Mouse (Mus musculus) v-Abl transformed pro-B cells (cell line): ENCODE results near the gene C2cd4a.

Experiments used
- in situ Hi-C, 2 experiments: fragments of 400-800 bp; cut with MboI; formaldehyde crosslinking; loops; one replicate each; pipeline ENCODE4 v1.15.1; 2025; ENCODE audit not compliant: unreplicated experiment in 2 of 2

The C2cd4a gene

GRCm38 (mm10) chr9:67799078-67799819, 32.9 kb downstream of the C2cd4a start:
- in situ Hi-C loops: loop anchor here (5.0 kb wide), 2 partner anchors 747 to 752 kb away; partner anchors contain the start of gene Tpm1 (in 1 of the 2)

GRCm38 (mm10) chr9:67795205-67795675, 36.9 kb downstream of the C2cd4a start:
- in situ Hi-C loops: loop anchor here (5.0 kb wide), 2 partner anchors 743 to 748 kb away; partner anchors contain the start of gene Tpm1 (in 1 of the 2)

GRCm38 (mm10) chr9:67794668-67795067, 37.5 kb downstream of the C2cd4a start:
- in situ Hi-C loops: loop anchor here (5.0 kb wide), 2 partner anchors 742 to 747 kb away; partner anchors contain the start of gene Tpm1 (in 1 of the 2)

GRCm38 (mm10) chr9:67794216-67794615, 37.9 kb downstream of the C2cd4a start:
- in situ Hi-C loops: no loop called here

GRCm38 (mm10) chr9:67793501-67793900, 38.6 kb downstream of the C2cd4a start:
- in situ Hi-C loops: no loop called here

GRCm38 (mm10) chr9:67792405-67792804, 39.7 kb downstream of the C2cd4a start:
- in situ Hi-C loops: no loop called here

- in situ Hi-C loops: no loop called here
Measured at GRCm38 (mm10) chr9:67787671-67788070, 44.5 kb downstream of the C2cd4a start.

GRCm38 (mm10) chr9:67786311-67786710, 45.8 kb downstream of the C2cd4a start:
- in situ Hi-C loops: no loop called here

GRCm38 (mm10) chr9:67783925-67784324, 48.2 kb downstream of the C2cd4a start:
- in situ Hi-C loops: no loop called here

GRCm38 (mm10) chr9:67783464-67783863, 48.7 kb downstream of the C2cd4a start:
- in situ Hi-C loops: no loop called here

GRCm38 (mm10) chr9:67782786-67783185, 49.3 kb downstream of the C2cd4a start:
- in situ Hi-C loops: no loop called here
